Mouse (Mus musculus) layer of hippocampus, postnatal 10 days (tissue): ENCODE results near the gene Lmntd1. TPM values are rescaled to one million over a fixed set of nuclear protein-coding genes. Genes with fewer than 3 reads are reported as not detected.
"Not testable (repeated sequence)": the region's sequence is repeated elsewhere in the genome, so short reads cannot be mapped to it uniquely, and the experiment has no call there.

Experiments
- DNase-seq, 2 experiments: peaks; one replicate each; pipeline ENCODE4 v3.0.0; 2021; ENCODE audit warnings: low spot score in 2 of 2
- total RNA-seq, 2 experiments: library from RNA; stranded (reverse); gene quantifications; 2 replicates each; pipeline ENCODE4 v1.2.3; 2021

Gene Lmntd1
- total RNA-seq, 2 experiments from 2014 or later = 2.1 to 2.8 TPM

- DNase-seq = no peak
Measured at GRCm38 (mm10) chr6:145346305-145346704, 267.8 kb downstream of the Lmntd1 start.

GRCm38 (mm10) chr6:145344719-145345118 lies 269.4 kb downstream of the Lmntd1 start:
- DNase-seq = no peak

- no peak for DNase-seq
Measured at GRCm38 (mm10) chr6:145343457-145343856, 270.7 kb downstream of the Lmntd1 start.

GRCm38 (mm10) chr6:145342836-145343235 lies 271.3 kb downstream of the Lmntd1 start:
- DNase-seq = no peak

GRCm38 (mm10) chr6:145341301-145342193 lies 272.6 kb downstream of the Lmntd1 start:
- DNase-seq = peak; percentile 83 to 89

- DNase-seq = peak; percentile 84 to 90
Measured at GRCm38 (mm10) chr6:145340657-145341146, 273.4 kb downstream of the Lmntd1 start.

GRCm38 (mm10) chr6:145339956-145340656 lies 274.0 kb downstream of the Lmntd1 start:
- peak; percentile 49 to 63 for DNase-seq

- DNase-seq = no peak
Measured at GRCm38 (mm10) chr6:145338571-145339294, 275.4 kb downstream of the Lmntd1 start.

- DNase-seq = not testable (repeated sequence)
Measured at GRCm38 (mm10) chr6:145337521-145337920, 276.6 kb downstream of the Lmntd1 start.

- DNase-seq = no peak
Measured at GRCm38 (mm10) chr6:145335876-145336768, 278.0 kb downstream of the Lmntd1 start.

GRCm38 (mm10) chr6:145334211-145334610 lies 279.9 kb downstream of the Lmntd1 start:
- no peak for DNase-seq

- DNase-seq = no peak
Measured at GRCm38 (mm10) chr6:145326141-145326806, 287.8 kb downstream of the Lmntd1 start.

- no peak for DNase-seq
Measured at GRCm38 (mm10) chr6:145325095-145325494, 289.0 kb downstream of the Lmntd1 start.

GRCm38 (mm10) chr6:145324470-145324869 lies 289.6 kb downstream of the Lmntd1 start:
- DNase-seq = no peak

GRCm38 (mm10) chr6:145322246-145322645 lies 291.9 kb downstream of the Lmntd1 start:
- no peak for DNase-seq

GRCm38 (mm10) chr6:145320156-145320555 lies 294.0 kb downstream of the Lmntd1 start:
- DNase-seq = no peak
